Mouse (Mus musculus) G1E (cell line): ENCODE data around the gene Sh3tc1. TPM values are rescaled to one million over a fixed set of nuclear protein-coding genes. Genes with fewer than 3 reads are reported as not detected.

ENCODE experiments used
- ATAC-seq: 2 replicates; pipeline ENCODE4 v1.8.0; 2016; ENCODE audit warnings: mild to moderate bottlenecking; ENCODE audit not compliant: insufficient number of reproducible peaks, poor library complexity, low FRiP score, severe bottlenecking; ENCODE audit errors: extremely low read depth
- DNase-seq: peaks from one replicate; pipeline ENCODE4 v3.0.0; 2012; ENCODE audit warnings: low spot score
- H3K27me3 ChIP-seq: 2 replicates; pipeline ENCODE4 v1.6.1; 2012; ENCODE audit warnings: mild to moderate bottlenecking, low read length, inconsistent platforms; ENCODE audit not compliant: insufficient read depth
- H3K36me3 ChIP-seq: replicated peaks from 2 replicates; pipeline ENCODE3; 2012; ENCODE audit warnings: mild to moderate bottlenecking, inconsistent platforms
- H3K4me1 ChIP-seq: 2 replicates; pipeline ENCODE4 v1.6.1; 2012; ENCODE audit warnings: low read depth, low read length, inconsistent platforms, mixed read lengths; ENCODE audit not compliant: insufficient read depth
- H3K4me3 ChIP-seq: 2 replicates; pipeline ENCODE4 v1.5.1; 2012; ENCODE audit warnings: low read depth, mild to moderate bottlenecking, inconsistent platforms, low read length, moderate library complexity, mixed read lengths
- H3K9me3 ChIP-seq: replicated peaks from 2 replicates; pipeline ENCODE4 v1.6.1; 2012; ENCODE audit warnings: inconsistent platforms
- CTCF ChIP-seq: IDR thresholded peaks from 2 replicates; pipeline ENCODE4 v1.5.1; 2012; ENCODE audit warnings: low read depth, low read length, inconsistent platforms, mixed read lengths
- GATA1 ChIP-seq: IDR thresholded peaks from 2 replicates; pipeline ENCODE4 v1.6.1; 2012; ENCODE audit warnings: borderline replicate concordance, low read length, inconsistent platforms, mixed read lengths
- GATA2 ChIP-seq: IDR thresholded peaks from 2 replicates; pipeline ENCODE4 v1.6.1; 2012; ENCODE audit warnings: low read depth, low read length, inconsistent platforms, borderline replicate concordance
- POLR2AphosphoS5 ChIP-seq: IDR thresholded peaks from 2 replicates; pipeline ENCODE4 v1.6.1; 2012; ENCODE audit warnings: low read depth, low read length, inconsistent platforms; ENCODE audit not compliant: insufficient replicate concordance
- TAL1 ChIP-seq: conservative IDR thresholded peaks from 2 replicates; pipeline ENCODE4 v1.6.1; 2012; ENCODE audit warnings: low read depth, low read length, inconsistent platforms, mixed read lengths
- polyA plus RNA-seq: library from polyadenylated mRNA; stranded (reverse); fragments of >175 nt; gene quantifications from 2 replicates; pipeline ENCODE4 v1.2.3, GENCODE M21; 2012
- total RNA-seq, 2 experiments: library from RNA; stranded (forward) in 1 of 2; stranded (reverse) in 1 of 2; fragments of 200-1000 nt in 1 of 2; fragments of >200 nt in 1 of 2; fragmentation: Nextera tagmentation in 1 of 2; gene quantifications; 2 replicates each; pipeline ENCODE4 v1.2.3; 2014 to 2017

Sh3tc1 gene
- total RNA-seq (2014; fragmentation: Nextera tagmentation) (not detected in 2 replicates), total RNA-seq (2017) (0.05 TPM in 1 of 2 replicates, not detected in the other), polyA plus RNA-seq (0.01 TPM in 1 of 2 replicates, not detected in the other)

DNA sequence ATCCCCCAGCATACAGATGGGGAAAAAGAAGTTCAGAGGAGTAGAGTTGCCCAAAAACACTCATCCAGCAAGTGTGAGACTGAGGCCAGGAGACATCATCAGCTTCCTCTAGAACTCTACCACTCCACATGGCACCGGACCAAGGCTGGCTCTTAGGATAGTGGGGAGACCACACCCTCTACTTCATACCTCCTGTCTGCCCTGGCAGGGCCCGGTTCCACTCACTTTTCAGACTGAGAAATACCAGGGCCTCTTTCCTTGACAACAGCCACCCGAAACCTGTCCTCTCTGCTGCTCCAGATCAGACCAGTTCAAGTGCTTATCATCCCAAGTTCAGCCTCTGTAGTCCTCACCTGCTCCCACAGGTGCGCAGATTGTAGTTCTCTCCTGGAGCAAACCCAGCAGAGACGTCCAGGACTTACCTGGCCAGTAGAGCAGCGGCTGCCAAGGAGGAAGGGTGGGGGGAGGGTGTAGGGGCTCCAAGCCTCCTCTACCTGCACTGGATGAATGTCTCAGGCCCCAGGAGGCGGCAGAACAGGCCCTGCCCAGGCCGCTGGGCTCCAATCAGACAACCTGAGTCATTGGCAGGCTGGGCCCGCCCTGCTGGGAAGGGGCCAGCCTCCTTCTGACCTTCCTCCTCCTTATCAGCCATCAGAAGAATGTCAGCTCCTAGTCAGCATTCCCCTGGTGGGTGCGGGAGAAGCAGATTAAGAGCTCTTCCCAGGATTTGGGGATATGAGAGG lies at the start of gene Sh3tc1:
Sh3tc1 (minus strand) TSS at position 452 of the 743 bp plus-strand sequence.
- peaks cover 11% of the 10 kb centered on the region; the same call in 1 of the 2 replicates for H3K27me3 ChIP-seq

GRCm38 (mm10) chr5:35788719-35789118 lies 48.9 kb upstream of the Sh3tc1 start:
- Histone ChIP-seq H3K4me3 (no peak overlapping the region), H3K27me3 (no peaks in the 10 kb centered on the region), H3K4me1 (0 out of 2 replicates have a peak, but pooled peaks cover 2% of the 10 kb centered on the region), H3K9me3 (no peaks in the 10 kb centered on the region), H3K36me3 (no peaks in the 10 kb centered on the region)
- no peak for TF ChIP-seq CTCF
- no peak for TF ChIP-seq GATA2
- TF ChIP-seq TAL1: no peak
- TF ChIP-seq GATA1: no peak
- no peak for TF ChIP-seq POLR2AphosphoS5
- ATAC-seq: no peak
- no peak for DNase-seq

More for the DNA sequence above, at the start of gene Sh3tc1:
- no peaks in the 10 kb centered on the region for H3K36me3 ChIP-seq
- H3K9me3 ChIP-seq: no peaks in the 10 kb centered on the region
- ATAC-seq (no peak), DNase-seq (no peak)
- H3K4me3 ChIP-seq: no peak within 1 kb of the TSS
- no peaks in the 10 kb centered on the region for H3K4me1 ChIP-seq
- no peak for TF ChIP-seq GATA2
- TF ChIP-seq TAL1: no peak
- no peak for TF ChIP-seq CTCF
- TF ChIP-seq POLR2AphosphoS5: no peak
- TF ChIP-seq GATA1: no peak

DNA sequence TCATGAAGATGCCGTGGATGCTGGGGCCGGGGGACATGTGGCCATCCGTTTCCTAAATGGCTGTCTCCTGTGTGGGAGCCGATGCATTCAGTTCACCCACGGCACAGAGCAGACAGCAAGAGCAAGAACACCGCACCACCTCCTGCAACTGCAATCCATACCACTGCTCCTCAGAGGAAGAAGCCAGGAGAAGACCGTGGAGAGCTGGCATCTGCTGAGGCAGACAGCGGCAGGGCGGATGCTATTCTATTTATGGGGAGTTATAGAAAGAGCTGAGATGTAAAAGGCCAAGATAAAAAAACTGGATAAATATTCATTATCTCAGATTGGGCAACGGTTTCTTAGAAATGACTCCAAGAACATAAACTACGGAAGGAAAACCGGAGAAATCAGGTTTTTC lies 48.1 kb upstream of the Sh3tc1 start:
- Histone ChIP-seq H3K9me3 (no peaks in the 10 kb centered on the region), H3K4me1 (0 out of 2 replicates have a peak, but pooled peaks cover 2% of the 10 kb centered on the region), H3K4me3 (no peak overlapping the region), H3K27me3 (no peaks in the 10 kb centered on the region), H3K36me3 (no peaks in the 10 kb centered on the region)
- no peak for TF ChIP-seq CTCF
- TF ChIP-seq GATA1: no peak
- no peak for TF ChIP-seq TAL1
- no peak for TF ChIP-seq GATA2
- no peak for TF ChIP-seq POLR2AphosphoS5
- DNase-seq: no peak
- no peak for ATAC-seq

DNA sequence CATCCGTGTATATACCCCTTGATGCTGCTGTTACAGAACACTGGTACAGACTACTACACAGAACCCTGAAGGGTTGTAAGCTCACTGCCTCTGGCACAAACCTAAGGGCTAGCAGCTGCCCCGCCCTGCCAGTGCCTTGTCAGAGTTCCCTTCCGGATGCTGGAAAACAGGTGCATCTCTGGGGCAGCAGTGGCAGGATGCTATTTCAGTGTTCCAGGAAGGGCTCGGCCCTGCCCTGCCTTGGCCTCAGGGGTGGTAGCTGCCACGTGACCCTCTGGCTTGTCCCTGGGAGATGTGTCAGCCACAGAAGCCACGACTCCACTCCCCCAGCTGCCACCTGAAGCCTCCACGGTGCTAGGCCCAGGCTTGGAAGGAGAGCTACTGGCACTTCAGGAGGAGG lies 46.1 kb upstream of the Sh3tc1 start:
- no peaks in the 10 kb centered on the region for H3K36me3 ChIP-seq
- ATAC-seq: no peak
- no peak overlapping the region for H3K4me3 ChIP-seq
- no peaks in the 10 kb centered on the region for H3K27me3 ChIP-seq
- no peak for TF ChIP-seq CTCF
- TF ChIP-seq POLR2AphosphoS5: no peak
- no peak for TF ChIP-seq GATA2
- TF ChIP-seq TAL1: no peak
- no peak for TF ChIP-seq GATA1
- no peak for DNase-seq
- 0 out of 2 replicates have a peak, but pooled peaks cover 2% of the 10 kb centered on the region for H3K4me1 ChIP-seq
- no peaks in the 10 kb centered on the region for H3K9me3 ChIP-seq

GRCm38 (mm10) chr5:35782648-35783180 lies 42.9 kb upstream of the Sh3tc1 start:
- DNase-seq (no peak), ATAC-seq (no peak)
- H3K27me3 ChIP-seq: no peaks in the 10 kb centered on the region
- no peak overlapping the region for H3K4me3 ChIP-seq
- TF ChIP-seq TAL1 (no peak), GATA2 (no peak), GATA1 (no peak), POLR2AphosphoS5 (no peak), CTCF (no peak)
- no peaks in the 10 kb centered on the region for H3K9me3 ChIP-seq
- 0 out of 2 replicates have a peak, but pooled peaks cover 2% of the 10 kb centered on the region for H3K4me1 ChIP-seq
- H3K36me3 ChIP-seq: no peaks in the 10 kb centered on the region

- Histone ChIP-seq H3K4me3 (no peak overlapping the region), H3K27me3 (no peaks in the 10 kb centered on the region), H3K9me3 (no peaks in the 10 kb centered on the region), H3K4me1 (0 out of 2 replicates have a peak, but pooled peaks cover 2% of the 10 kb centered on the region), H3K36me3 (no peaks in the 10 kb centered on the region)
- DNase-seq (no peak), ATAC-seq (no peak)
- TF ChIP-seq TAL1: no peak
- TF ChIP-seq GATA2: no peak
- TF ChIP-seq CTCF: no peak
- no peak for TF ChIP-seq GATA1
- no peak for TF ChIP-seq POLR2AphosphoS5
These were observed 41.3 kb upstream of the Sh3tc1 start for GRCm38 (mm10) chr5:35781116-35781515.
